20 mouse cellular contexts compared by ENCODE assay signal in the genomic region with DNA sequence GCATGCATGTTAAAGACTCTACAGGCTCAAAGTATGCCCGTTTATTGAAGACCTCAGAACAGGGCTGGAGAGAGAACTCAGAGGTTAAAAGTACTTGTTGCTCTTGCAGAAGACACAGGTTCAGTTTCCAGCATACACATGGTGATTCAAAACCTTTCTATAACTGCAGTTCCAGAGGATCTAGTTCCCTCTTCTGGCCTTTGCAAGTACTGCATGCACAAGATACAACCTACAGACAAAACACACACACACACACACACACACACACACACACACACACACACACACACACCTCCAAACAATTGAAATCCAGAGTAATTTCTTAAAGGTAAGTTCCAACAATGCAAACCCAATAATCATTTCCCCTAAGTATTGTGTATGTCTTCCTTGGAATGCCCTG.
DNase-seq lines count a peak whose midpoint lies in the region; TF ChIP-seq lines count a peak whose summit lies in the region.
"Had no signal": no experiment of that assay in that cellular context is flagged by ENCODE, and none has a peak within 500 bp of the region (broad histone marks: within the 10 kb centered on the region; RNA-seq: fewer than 3 reads in every experiment).

No protein-coding gene starts in this region.

- H3K9ac ChIP-seq in CH12.LX (ENCODE audit: insufficient read depth, low read depth), result no peak overlapping the region
- H3K9ac ChIP-seq: embryonic facial prominence, embryonic 12.5 days; hindbrain, embryonic 13.5 days; neural tube, embryonic 12.5 days had no signal

- H3K9me3 ChIP-seq in CH12.LX (replicated peaks; ENCODE audit: low read length), result no peaks in the 10 kb centered on the region
- H3K9me3 ChIP-seq in limb, embryonic 10.5 days (replicated peaks), result no peaks in the 10 kb centered on the region
- H3K9me3 ChIP-seq: embryonic facial prominence, embryonic 12.5 days; G1E; hindbrain, embryonic 13.5 days had no signal

- peak; percentile 44 for TF ChIP-seq RAD21 in CH12.LX (IDR thresholded peaks at IDR 0.05; ENCODE audit: low read depth, low read length)

- in situ Hi-C loops in CH12.LX (cut with MboI; ENCODE audit: low pct_ligation_motif_present, low pct_unique_long_range_greater_than_20kb, low sequenced_read_pairs), result no loop called here

- TF ChIP-seq POLR2A in CH12.LX (IDR thresholded peaks at IDR 0.05; ENCODE audit: low read depth, low read length), result no peak
- TF ChIP-seq POLR2A in cortical plate, adult 2 months (IDR thresholded peaks at IDR 0.05; ENCODE audit: extremely low read depth, insufficient read depth, low read length), result no peak

- no peaks in the 10 kb centered on the region for H3K79me2 ChIP-seq in CH12.LX (replicated peaks; ENCODE audit: control insufficient read depth, extremely low read depth, insufficient read depth, poor library complexity, severe bottlenecking)

- dilution Hi-C loops in CH12.LX (cut with MboI; ENCODE audit: extremely low pct_ligation_motif_present, extremely low pct_unique_long_range_greater_than_20kb, low sequenced_read_pairs), result no loop called here

- H3K36me3 ChIP-seq in CH12.LX (replicated peaks in 1 of 2; ENCODE audit: control insufficient read depth in 1 of 2, insufficient read depth in 1 of 2, low read length in 1 of 2), result no peaks in the 10 kb centered on the region
- no peaks in the 10 kb centered on the region for H3K36me3 ChIP-seq in limb, embryonic 10.5 days
- H3K36me3 ChIP-seq: embryonic facial prominence, embryonic 12.5 days; G1E; hindbrain, embryonic 13.5 days; neural tube, embryonic 12.5 days had no signal

- H3K27ac ChIP-seq in layer of hippocampus, adult 2 months, result no peak overlapping the region
- no peak overlapping the region for H3K27ac ChIP-seq in CH12.LX (ENCODE audit: insufficient read depth, low read depth)
- H3K27ac ChIP-seq in cortical plate, adult 2 months (ENCODE audit: insufficient read depth, low read length), result no peak overlapping the region
- no peak overlapping the region for H3K27ac ChIP-seq in limb, embryonic 10.5 days
- H3K27ac ChIP-seq: embryonic facial prominence, embryonic 12.5 days; hindbrain, embryonic 13.5 days; neural tube, embryonic 12.5 days had no signal

- peak; percentile 15 for DNase-seq in adrenal gland, postnatal 14 days
- no peak for DNase-seq in adrenal gland, postnatal 10 days
- no peak for DNase-seq in layer of hippocampus, adult 2 months (ENCODE audit: low spot score in 2 of 2)
- DNase-seq in layer of hippocampus, adult 8-10 months (ENCODE audit: low spot score in 2 of 2), result no peak
- DNase-seq in CH12.LX (ENCODE audit: extremely low read depth), result peak; percentile 21
- DNase-seq in limb, embryonic 10.5 days (ENCODE audit: low spot score), result no peak
- no peak for DNase-seq in right cerebral cortex, adult 2 months (ENCODE audit: low spot score in 2 of 2)
- DNase-seq: adrenal gland, adult 8-10 months; cerebellum, adult 18-20 months; heart, postnatal 14 days; kidney, adult 18-20 months; kidney, postnatal 14 days; lung, adult 2 months; right cerebral cortex, postnatal 14 days; thymus, postnatal 25 days had no signal

- 98% methylated on average over 1 of the region's 1 CpGs for WGBS in limb, embryonic 10.5 days

- no peak overlapping the region for H3K4me2 ChIP-seq in CH12.LX (ENCODE audit: insufficient read depth, low read depth, poor library complexity, severe bottlenecking)
- H3K4me2 ChIP-seq: embryonic facial prominence, embryonic 12.5 days; hindbrain, embryonic 13.5 days; neural tube, embryonic 12.5 days had no signal

- H3K4me3 ChIP-seq in layer of hippocampus, adult 2 months, result no peak overlapping the region
- no peak overlapping the region for H3K4me3 ChIP-seq in CH12.LX (replicated peaks in 1 of 3; ENCODE audit: low read depth in 2 of 3, low read length in 2 of 3, poor library complexity in 1 of 3)
- H3K4me3 ChIP-seq in cortical plate, adult 2 months (ENCODE audit: insufficient read depth, low read length), result no peak overlapping the region
- no peak overlapping the region for H3K4me3 ChIP-seq in limb, embryonic 10.5 days
- H3K4me3 ChIP-seq: embryonic facial prominence, embryonic 12.5 days; hindbrain, embryonic 13.5 days; neural tube, embryonic 12.5 days had no signal

- no peak for TF ChIP-seq EP300 in CH12.LX (IDR thresholded peaks at IDR 0.05; ENCODE audit: low read length)

- TF ChIP-seq CTCF in layer of hippocampus, adult 2 months (conservative IDR thresholded peaks at IDR 0.05), result peak; percentile 31
- TF ChIP-seq CTCF in CH12.LX (conservative IDR thresholded peaks at IDR 0.05 in 1 of 2, IDR thresholded peaks at IDR 0.05 in 1 of 2; ENCODE audit: low read depth in 2 of 2, low read length in 2 of 2), result peak in 1 of 2 experiments; percentile 59; a peak in 2 of 4 replicates
- 0 out of 2 replicates have a peak, but pooled peaks have one; percentile 5 for TF ChIP-seq CTCF in cortical plate, adult 2 months (IDR thresholded peaks at IDR 0.05; ENCODE audit: extremely low read depth, insufficient read depth, low read length)

- H3K4me1 ChIP-seq in CH12.LX (ENCODE audit: control insufficient read depth in 1 of 2, insufficient read depth in 2 of 2), result no peaks in the 10 kb centered on the region
- peaks cover 1% of the 10 kb centered on the region; the same call in 1 of the 2 replicates for H3K4me1 ChIP-seq in cortical plate, adult 2 months (ENCODE audit: control insufficient read depth, insufficient read depth, low read length)
- H3K4me1 ChIP-seq in limb, embryonic 10.5 days, result 0 out of 2 replicates have a peak, but pooled peaks cover 4% of the 10 kb centered on the region
- H3K4me1 ChIP-seq: neural tube, embryonic 12.5 days had no signal

- no peaks in the 10 kb centered on the region for H3K27me3 ChIP-seq in CH12.LX (replicated peaks)
- no peaks in the 10 kb centered on the region for H3K27me3 ChIP-seq in limb, embryonic 10.5 days (ENCODE audit: low read depth, poor library complexity, severe bottlenecking)
- H3K27me3 ChIP-seq: embryonic facial prominence, embryonic 12.5 days; hindbrain, embryonic 13.5 days; neural tube, embryonic 12.5 days had no signal

TF ChIP-seq in CH12.LX, 34 proteins besides CTCF, POLR2A, EP300 and RAD21:
- TF ChIP-seq TCF12 (IDR thresholded peaks at IDR 0.05; ENCODE audit: low read depth, low read length), result no peak
- TF ChIP-seq IRF4 (IDR thresholded peaks at IDR 0.05; ENCODE audit: low read depth, low read length), result no peak
- TF ChIP-seq SMC3 (IDR thresholded peaks at IDR 0.05; ENCODE audit: low read depth, low read length), result peak; percentile 44

Comparison
In these comparisons a context has a peak if more than half of its experiments do, and no peak if none do; other contexts are left out.
1. DNase-seq: peak in adrenal gland, postnatal 14 days (single experiment) and CH12.LX (single experiment); none in adrenal gland, postnatal 10 days (single experiment), layer of hippocampus, adult 2 months (0 of 2), layer of hippocampus, adult 8-10 months (0 of 2), limb, embryonic 10.5 days (single experiment) and right cerebral cortex, adult 2 months (0 of 2).